17 mouse cellular contexts compared by ENCODE assay signal in genomic region chr3:154118992-154119603, GRCm38 (mm10).
DNase-seq lines count a peak whose midpoint lies in the region; ATAC-seq lines count a peak whose summit lies in the region.
"Had no signal": no experiment of that assay in that cellular context is flagged by ENCODE, and none has a peak within 500 bp of the region (broad histone marks: within the 10 kb centered on the region; RNA-seq: fewer than 3 reads in every experiment).

No protein-coding gene starts in this region.

- H3K9ac ChIP-seq in hindbrain, embryonic 11.5 days (ENCODE audit: low read depth, low read length): no peak overlapping the region
- no peak overlapping the region for H3K9ac ChIP-seq in hindbrain, embryonic 14.5 days
- no peak overlapping the region for H3K9ac ChIP-seq in neural tube, embryonic 12.5 days
- H3K9ac ChIP-seq: liver, embryonic 14.5 days had no signal

- WGBS in hindbrain, embryonic 11.5 days: 40% methylated on average over 6 of the region's 6 CpGs
- 35% methylated on average over 6 of the region's 6 CpGs for WGBS in hindbrain, embryonic 14.5 days
- WGBS in neural tube, embryonic 12.5 days: 41% methylated on average over 6 of the region's 6 CpGs

- ATAC-seq in hindbrain, embryonic 11.5 days (ENCODE audit: low FRiP score): peak; percentile 48; the same call in 1 of the 2 replicates
- ATAC-seq in hindbrain, embryonic 14.5 days (ENCODE audit: low FRiP score): no peak
- 0 out of 2 replicates have a peak, but pooled peaks have one; percentile 38 for ATAC-seq in neural tube, embryonic 12.5 days (ENCODE audit: low FRiP score, low read depth)
- ATAC-seq in megakaryocyte-erythroid progenitor cell, adult 5-6 weeks (replicated peaks; ENCODE audit: low FRiP score, low TSS enrichment, poor library complexity, severe bottlenecking): no peak

- no peaks in the 10 kb centered on the region for H3K9me3 ChIP-seq in hindbrain, embryonic 11.5 days (ENCODE audit: control insufficient read depth, low read length)
- H3K9me3 ChIP-seq in hindbrain, embryonic 14.5 days (ENCODE audit: control insufficient read depth, low read length): no peaks in the 10 kb centered on the region
- H3K9me3 ChIP-seq in neural tube, embryonic 12.5 days: no peaks in the 10 kb centered on the region

- H3K4me3 ChIP-seq in hindbrain, embryonic 11.5 days (ENCODE audit: low read depth, low read length): no peak overlapping the region
- H3K4me3 ChIP-seq in hindbrain, embryonic 14.5 days (replicated peaks; ENCODE audit: low read length): no peak overlapping the region
- H3K4me3 ChIP-seq in neural tube, embryonic 12.5 days: no peak overlapping the region

- no peak overlapping the region for H3K4me2 ChIP-seq in hindbrain, embryonic 11.5 days (replicated peaks; ENCODE audit: low read depth, low read length)
- no peak overlapping the region for H3K4me2 ChIP-seq in hindbrain, embryonic 14.5 days (replicated peaks)
- no peak overlapping the region for H3K4me2 ChIP-seq in neural tube, embryonic 12.5 days (replicated peaks)
- H3K4me2 ChIP-seq: heart, embryonic 11.5 days had no signal

- H3K4me1 ChIP-seq in hindbrain, embryonic 11.5 days (replicated peaks; ENCODE audit: control insufficient read depth, insufficient read depth, low read length): no peaks in the 10 kb centered on the region
- peaks cover 5% of the 10 kb centered on the region for H3K4me1 ChIP-seq in hindbrain, embryonic 14.5 days (replicated peaks; ENCODE audit: control insufficient read depth, insufficient read depth, low read length)
- peaks cover 7% of the 10 kb centered on the region; the same call in 1 of the 2 replicates for H3K4me1 ChIP-seq in neural tube, embryonic 12.5 days

- no peaks in the 10 kb centered on the region for H3K36me3 ChIP-seq in hindbrain, embryonic 11.5 days (ENCODE audit: control insufficient read depth, insufficient read depth, low read length)
- no peaks in the 10 kb centered on the region for H3K36me3 ChIP-seq in hindbrain, embryonic 14.5 days (replicated peaks; ENCODE audit: control insufficient read depth, insufficient read depth)
- H3K36me3 ChIP-seq in neural tube, embryonic 12.5 days: no peaks in the 10 kb centered on the region

- DNase-seq in hindbrain, embryonic 11.5 days (ENCODE audit: low spot score): peak; percentile 21
- DNase-seq in hindbrain, embryonic 14.5 days (ENCODE audit: low spot score): no peak
- no peak for DNase-seq in neural tube, embryonic 10.5 days (ENCODE audit: extremely low spot score, low spot score)
- peak; percentile 22 to 32 for DNase-seq in cerebellum, postnatal 25 days
- no peak for DNase-seq in retina, postnatal 1 day
- DNase-seq: adrenal gland, adult 8-10 months; gastrocnemius, postnatal 10 days; heart, postnatal 4 days; kidney, adult 18-20 months; kidney, postnatal 36 days; lung, postnatal 36 days; right cerebral cortex, postnatal 4 days; thymus, postnatal 36 days had no signal

- 0 out of 2 replicates have a peak, but pooled peaks cover 2% of the 10 kb centered on the region for H3K27me3 ChIP-seq in hindbrain, embryonic 11.5 days (ENCODE audit: control insufficient read depth, insufficient read depth, low read length)
- H3K27me3 ChIP-seq in hindbrain, embryonic 14.5 days (ENCODE audit: control insufficient read depth, insufficient read depth, low read length): no peaks in the 10 kb centered on the region
- no peaks in the 10 kb centered on the region for H3K27me3 ChIP-seq in neural tube, embryonic 12.5 days (replicated peaks)

- no peak overlapping the region for H3K27ac ChIP-seq in hindbrain, embryonic 11.5 days (ENCODE audit: low read depth, low read length)
- no peak overlapping the region for H3K27ac ChIP-seq in hindbrain, embryonic 14.5 days
- no peak overlapping the region for H3K27ac ChIP-seq in neural tube, embryonic 12.5 days
- H3K27ac ChIP-seq: liver, embryonic 14.5 days had no signal

Comparison
In these comparisons a context has a peak if more than half of its experiments do, and no peak if none do; other contexts are left out.
1. ATAC-seq: peak in hindbrain, embryonic 11.5 days (single experiment) and neural tube, embryonic 12.5 days (single experiment); none in hindbrain, embryonic 14.5 days (single experiment) and megakaryocyte-erythroid progenitor cell, adult 5-6 weeks (single experiment).
2. DNase-seq: peak in hindbrain, embryonic 11.5 days (single experiment) and cerebellum, postnatal 25 days (2 of 2); none in hindbrain, embryonic 14.5 days (single experiment), neural tube, embryonic 10.5 days (single experiment) and retina, postnatal 1 day (single experiment).